Mouse (Mus musculus) brain, embryonic 14.5 days (tissue): ENCODE measurements at regions not wholly inside any gene's neighbourhood (a gene's known extent, or its start where the extent isn't known, plus 50 kb on each side); places are given as distances from the start of the nearest gene placed in this dataset.
"Not testable (repeated sequence)": the region's sequence is repeated elsewhere in the genome, so short reads cannot be mapped to it uniquely, and the experiment has no call there.

ENCODE experiments used
- DNase-seq: peaks from one replicate; pipeline ENCODE4 v3.0.0-alpha.2; 2011; ENCODE audit warnings: low read depth
- CTCF ChIP-seq: fragments of 200-500 bp; IDR thresholded peaks from 2 replicates; pipeline ENCODE4 v1.5.1; 2012; ENCODE audit warnings: inconsistent platforms, mild to moderate bottlenecking, moderate library complexity, borderline replicate concordance; ENCODE audit not compliant: insufficient read depth, insufficient read length; ENCODE audit errors: extremely low read depth
- POLR2A ChIP-seq: fragments of 200-500 bp; IDR thresholded peaks from 2 replicates; pipeline ENCODE4 v1.6.1; 2012; ENCODE audit warnings: mild to moderate bottlenecking, inconsistent platforms, borderline replicate concordance; ENCODE audit not compliant: poor library complexity, insufficient read depth, insufficient read length, severe bottlenecking; ENCODE audit errors: extremely low read depth

DNA sequence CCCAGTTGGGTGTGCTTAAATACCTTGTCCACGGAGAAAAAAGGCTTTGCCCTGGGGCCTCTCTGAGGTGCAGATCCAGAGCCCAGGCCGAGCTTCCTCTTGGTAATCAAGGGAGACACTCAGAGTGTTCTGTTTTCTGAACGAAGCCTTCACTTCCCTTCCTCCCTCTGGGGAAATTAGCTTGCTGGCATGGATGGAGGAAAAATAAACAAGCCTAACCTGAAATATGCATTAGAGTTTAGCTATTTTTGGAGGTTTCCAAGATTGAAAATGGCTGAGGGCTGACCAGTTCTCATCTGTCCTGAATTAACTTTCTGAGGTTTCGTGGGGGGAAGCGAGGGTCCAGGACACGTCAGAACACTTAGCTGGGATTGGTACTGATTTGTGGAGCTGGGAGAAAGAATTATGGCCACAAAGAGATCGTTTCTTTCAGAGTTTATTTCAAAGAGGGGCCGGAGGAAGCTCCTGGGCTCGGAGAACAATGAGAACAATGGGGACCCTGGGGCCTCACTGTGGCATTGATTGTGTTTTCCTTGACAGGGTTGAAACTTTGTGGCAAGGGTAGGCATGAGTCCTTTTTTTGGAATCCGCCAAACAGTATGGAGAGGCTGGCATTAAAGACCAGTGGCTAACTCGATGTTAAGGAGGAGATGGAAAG, 262.4 kb downstream of the 1810013L24Rik start:
- DNase-seq = no peak
- no peak for TF ChIP-seq CTCF
- no peak for TF ChIP-seq POLR2A

DNA sequence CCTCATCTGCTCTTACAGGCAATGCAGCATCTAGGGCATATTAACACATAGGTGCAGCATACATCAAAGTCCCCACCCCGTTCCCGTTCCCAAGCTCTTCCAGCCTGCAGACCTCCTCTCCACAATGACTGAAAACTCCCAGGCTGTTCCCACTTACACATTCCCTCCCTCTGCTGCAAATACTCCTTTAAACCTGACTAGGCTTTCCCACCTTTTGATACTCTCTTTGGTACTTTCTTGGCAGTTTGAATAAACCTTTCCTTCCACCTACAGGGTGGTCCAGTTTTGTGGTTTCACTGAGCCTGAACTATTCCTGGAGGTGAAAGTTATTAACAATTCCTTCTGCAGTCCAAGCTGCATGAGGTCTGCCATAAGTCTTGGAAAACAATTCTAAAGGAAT, 263.7 kb downstream of the 1810013L24Rik start:
- DNase-seq = no peak
- TF ChIP-seq POLR2A (no peak), CTCF (no peak)

DNA sequence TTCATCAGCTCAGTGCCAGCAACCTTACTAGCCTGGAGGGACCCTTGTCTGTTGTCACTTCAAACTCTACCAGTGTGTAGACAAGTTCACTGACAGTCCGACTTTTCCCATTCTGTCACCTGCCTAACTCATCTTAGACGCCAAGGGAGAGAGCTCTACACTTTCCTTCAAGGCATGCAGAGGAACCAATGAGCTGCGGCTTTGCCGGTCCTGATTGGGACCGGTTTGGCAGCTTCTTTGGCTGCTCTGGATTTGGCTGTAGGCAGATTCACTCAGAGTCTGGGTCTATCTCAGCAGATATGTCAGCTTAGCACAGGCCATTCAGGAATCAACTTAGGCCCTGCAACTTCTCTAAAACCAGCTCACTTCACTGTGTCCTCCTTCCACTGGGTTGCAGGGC, 264.3 kb downstream of the 1810013L24Rik start:
- no peak for TF ChIP-seq CTCF
- TF ChIP-seq POLR2A = no peak
- no peak for DNase-seq

DNA sequence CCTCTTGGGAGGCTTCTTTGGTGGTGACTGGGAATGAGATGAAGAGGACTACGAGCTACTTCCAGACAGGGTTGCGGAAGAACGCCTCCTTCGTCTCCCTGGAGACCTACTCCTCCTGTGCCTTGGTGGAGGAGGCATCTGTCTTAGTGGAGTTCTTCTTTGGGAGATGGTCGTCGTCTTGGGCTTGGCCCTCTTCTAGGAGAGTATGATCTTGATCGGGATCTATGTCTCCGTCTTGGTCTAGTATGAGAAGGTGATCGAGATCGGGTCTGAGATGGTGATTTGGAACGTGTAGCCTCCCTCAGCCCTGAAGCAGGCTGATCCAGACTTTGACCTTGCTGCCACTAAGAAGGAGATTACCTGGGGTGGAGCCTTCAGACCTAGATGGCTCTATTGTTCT, 276.3 kb downstream of the 1810013L24Rik start:
- TF ChIP-seq POLR2A = no peak
- no peak for TF ChIP-seq CTCF
- no peak for DNase-seq

DNA sequence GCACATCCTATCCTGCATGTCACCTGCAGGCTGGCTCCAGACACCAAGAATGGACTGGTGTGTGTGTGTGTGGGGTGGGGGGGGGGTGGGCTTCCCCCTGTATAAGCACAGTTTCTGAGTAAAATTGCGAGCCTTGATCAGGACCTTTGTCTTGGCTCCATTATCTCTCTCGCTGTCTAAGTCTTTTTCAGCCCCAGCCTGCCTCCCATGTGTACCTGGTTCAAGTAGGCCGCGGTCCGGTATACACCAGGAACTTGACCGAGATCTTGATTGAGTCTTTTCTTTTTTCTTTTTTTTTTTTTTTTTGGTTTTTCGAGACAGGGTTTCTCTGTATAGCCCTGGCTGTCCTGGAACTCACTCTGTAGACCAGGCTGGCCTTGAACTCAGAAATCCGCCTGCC, 276.8 kb downstream of the 1810013L24Rik start:
- DNase-seq = not testable (repeated sequence)

DNA sequence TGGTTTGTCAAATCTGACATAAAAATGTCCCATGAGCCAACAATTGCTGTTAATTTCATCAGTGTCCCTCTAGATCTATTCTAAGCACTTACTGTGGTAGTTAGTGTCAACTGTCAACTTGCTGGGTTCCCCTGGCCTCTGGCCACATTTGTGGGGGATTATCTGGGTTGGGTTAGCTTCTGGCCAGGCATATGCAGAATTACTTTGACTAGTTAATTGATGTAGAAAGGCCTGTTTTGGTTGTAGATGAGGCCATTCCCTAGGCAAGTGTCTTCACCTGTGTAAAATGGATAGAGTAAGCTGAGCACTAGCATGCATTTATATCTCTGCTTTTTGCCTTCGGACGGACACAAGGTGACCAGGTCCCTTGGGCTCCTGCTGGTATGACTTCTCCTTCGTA, 283.9 kb downstream of the 1810013L24Rik start:
- no peak for TF ChIP-seq POLR2A
- no peak for TF ChIP-seq CTCF
- no peak for DNase-seq

DNA sequence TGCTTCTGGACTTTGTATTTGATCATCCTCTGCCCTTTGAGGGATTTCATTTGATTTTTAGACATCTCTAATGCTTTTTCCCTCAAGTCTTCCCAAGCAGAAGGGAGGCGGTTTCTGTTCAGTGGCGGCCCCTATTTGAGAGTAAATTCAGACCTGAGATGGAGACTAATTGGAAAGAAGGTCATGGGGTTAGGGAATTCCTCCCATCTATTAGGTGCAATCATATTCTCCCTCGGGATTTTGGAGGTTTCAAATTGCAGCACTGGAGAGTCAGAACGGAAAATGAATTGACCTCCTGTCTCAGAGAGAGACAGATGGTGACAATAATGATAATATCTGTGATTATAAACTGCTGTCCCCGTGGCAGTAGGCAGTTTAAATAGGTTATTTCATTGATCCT, 285.6 kb downstream of the 1810013L24Rik start:
- TF ChIP-seq POLR2A = no peak
- no peak for TF ChIP-seq CTCF
- DNase-seq = peak; percentile 79

DNA sequence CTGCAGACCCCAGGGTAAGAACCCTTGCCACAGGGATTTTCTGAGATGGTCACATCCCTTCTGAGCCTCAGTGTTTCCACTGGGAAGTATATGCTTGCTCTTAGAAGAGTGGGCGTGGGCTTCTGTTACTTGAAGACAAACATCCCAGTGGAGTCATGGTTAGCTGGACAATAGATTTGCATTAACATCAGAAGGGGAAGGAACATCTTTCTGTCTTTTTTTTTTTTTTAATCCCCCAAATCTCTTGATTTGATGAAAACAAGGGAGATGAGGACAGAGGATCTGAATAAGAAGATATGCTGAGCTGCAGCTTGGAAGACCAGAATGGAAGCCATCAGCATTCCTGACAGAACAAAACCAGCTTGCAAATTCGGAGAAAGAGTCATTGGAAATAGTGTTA, 291.7 kb downstream of the 1810013L24Rik start:
- DNase-seq = no peak
- no peak for TF ChIP-seq CTCF
- no peak for TF ChIP-seq POLR2A

DNA sequence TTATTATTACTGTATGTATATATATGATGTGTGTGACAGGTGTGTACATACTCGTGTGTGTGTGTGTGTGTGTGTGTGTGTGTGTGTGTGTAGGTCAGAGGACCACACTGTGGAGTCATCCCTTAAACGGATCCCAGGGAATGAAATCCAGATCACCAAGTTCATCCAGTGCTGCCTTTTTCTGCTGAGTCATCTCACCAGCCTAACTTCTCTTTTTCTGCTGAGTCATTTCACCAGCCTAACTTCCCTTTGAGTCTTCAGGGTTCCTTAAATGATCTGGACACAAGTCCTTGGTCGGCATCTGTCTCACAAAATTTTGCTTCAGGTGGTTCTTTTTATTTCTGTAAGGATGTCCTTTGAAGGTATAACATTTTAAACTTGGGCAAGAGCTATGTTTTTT, 302.2 kb downstream of the 1810013L24Rik start:
- no peak for DNase-seq

DNA sequence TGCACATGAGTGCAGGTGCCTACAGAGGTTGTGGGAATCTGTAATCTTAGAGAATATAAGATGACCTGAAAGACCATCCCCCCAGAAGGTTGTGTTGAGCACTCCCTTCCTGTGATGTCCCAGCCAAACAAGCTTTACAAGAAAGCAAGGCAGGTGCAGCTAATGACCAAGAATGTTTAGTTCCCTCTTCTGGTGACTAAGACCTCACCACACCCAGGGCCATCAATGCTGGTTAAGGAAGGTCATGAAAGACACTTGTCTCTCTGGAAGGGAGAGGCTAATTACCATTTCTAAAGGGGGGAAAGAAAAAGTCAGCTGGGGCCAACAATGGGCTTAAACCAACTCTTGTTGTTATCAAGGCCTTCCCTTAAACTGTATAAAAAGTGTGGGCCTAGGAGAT, 302.9 kb downstream of the 1810013L24Rik start:
- TF ChIP-seq POLR2A (no peak), CTCF (no peak)
- DNase-seq = no peak

More for the DNA sequence above, 302.2 kb downstream of the 1810013L24Rik start:
- TF ChIP-seq CTCF (no peak), POLR2A (no peak)

DNA sequence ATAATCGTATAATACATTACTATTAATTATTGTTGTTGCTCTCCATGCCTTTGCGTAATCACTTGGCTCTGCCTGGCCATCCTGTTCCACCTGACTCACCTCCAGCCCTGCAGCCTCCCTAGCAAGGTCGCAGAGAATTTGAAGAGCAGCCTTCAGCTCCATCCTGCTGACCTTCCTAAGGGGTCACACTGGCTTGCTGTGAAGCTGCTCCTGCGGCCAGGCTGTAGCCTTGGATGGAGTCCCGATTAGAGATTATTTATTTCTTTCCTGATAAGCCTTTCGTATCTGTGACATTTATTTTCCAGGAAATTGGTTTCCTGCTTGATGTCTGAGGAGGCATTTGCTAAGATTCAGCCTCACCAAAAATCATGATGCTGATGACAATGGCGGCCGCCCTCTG, 305.5 kb downstream of the 1810013L24Rik start:
- TF ChIP-seq CTCF (no peak), POLR2A (no peak)
- no peak for DNase-seq

DNA sequence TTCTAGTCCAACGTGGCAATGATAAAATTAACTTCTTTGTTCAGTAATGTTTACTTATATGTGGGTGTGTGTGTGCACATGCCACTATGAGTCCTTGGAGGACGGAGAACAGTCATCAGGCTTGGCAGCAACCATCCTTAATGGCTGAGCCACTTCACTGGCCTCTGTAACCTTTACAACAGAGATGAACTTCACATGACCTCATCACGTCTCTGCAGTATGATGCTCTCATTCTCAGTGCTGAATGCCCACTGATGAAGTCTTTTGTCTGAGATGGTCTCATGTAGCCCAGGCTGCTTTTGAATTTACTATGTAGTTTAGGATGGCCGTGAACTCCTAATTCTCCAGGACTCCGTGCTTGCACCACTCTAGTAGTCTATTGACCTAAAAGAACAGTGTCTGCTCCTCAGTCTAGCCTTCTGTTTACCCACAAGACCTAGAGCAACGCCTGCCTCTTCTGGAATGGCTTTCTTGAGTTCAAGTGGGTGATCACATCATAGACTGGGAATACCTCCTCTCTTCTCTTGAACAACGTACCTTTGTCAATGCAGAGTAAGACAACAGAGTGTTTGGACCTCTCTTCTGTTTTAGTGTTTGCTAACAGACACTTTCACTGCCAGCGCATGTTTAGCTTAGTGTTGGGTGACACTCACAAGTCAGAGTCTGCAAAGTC, 308.8 kb downstream of the 1810013L24Rik start:
- no peak for DNase-seq
- no peak for TF ChIP-seq POLR2A
- TF ChIP-seq CTCF = no peak

DNA sequence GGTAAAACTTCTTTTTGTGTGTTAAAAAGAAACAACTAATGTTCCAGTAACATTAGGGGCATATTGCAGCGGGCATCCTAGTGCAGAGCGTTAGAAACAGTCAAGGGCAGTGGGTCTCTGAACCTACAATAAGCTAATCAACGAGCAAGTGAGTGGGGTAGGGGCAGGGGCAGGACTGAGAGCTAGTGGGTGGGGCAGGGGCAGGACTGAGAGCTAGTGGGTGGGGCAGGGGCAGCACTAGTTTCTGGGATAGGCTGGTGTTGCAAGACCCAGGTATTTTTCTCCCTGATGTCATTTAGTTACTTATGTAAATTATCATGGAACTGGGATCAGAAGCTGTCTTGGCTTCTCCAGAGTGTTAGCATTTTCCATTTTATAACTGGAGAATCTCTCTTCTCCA, 309.5 kb downstream of the 1810013L24Rik start:
- DNase-seq = no peak
- TF ChIP-seq CTCF (no peak), POLR2A (no peak)

DNA sequence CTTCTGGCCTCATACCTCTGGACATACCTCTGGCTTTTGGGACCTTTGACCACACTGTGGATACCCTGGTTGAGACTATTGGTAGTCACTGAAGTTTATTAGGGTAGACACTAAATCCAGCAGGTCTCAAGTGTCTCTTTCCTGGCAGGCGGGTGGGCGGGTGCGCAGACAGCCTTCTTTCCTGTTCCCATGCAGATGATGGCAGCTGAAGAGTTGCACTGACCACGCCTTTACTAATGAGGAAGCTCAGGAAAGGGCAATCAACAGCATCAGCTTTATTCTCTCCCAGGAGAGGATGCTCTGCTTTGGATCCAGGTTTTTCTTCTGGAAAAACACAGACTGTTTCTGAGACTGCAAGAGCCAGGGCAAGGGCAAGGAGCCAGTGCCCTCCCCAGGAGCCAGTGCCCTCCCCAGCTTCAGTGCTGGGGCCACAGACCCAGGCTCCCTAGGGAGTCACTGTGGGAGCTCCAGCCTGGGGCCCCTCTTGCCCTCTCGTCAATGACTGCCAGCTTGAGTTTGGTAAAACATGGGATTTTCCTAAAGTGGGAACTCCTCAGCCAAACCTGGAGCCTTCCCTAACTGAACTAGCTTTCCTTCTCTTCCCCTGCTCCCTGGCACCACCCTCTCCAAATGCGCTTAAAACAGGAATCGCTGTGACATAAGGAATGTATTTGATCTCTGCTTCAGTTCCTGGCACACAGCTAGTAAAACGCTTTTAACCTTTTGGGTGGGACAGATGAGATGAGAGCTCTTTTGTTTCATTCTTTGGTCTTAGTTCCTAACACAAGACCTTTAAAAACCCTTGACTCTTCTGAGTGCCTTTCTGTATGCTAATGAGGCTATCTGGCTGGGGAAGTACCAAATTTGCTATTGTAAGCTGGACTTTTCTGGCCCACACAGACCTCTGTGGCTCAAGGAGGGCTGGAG, 319.6 kb downstream of the 1810013L24Rik start:
- no peak for TF ChIP-seq CTCF
- no peak for TF ChIP-seq POLR2A
- DNase-seq = no peak

DNA sequence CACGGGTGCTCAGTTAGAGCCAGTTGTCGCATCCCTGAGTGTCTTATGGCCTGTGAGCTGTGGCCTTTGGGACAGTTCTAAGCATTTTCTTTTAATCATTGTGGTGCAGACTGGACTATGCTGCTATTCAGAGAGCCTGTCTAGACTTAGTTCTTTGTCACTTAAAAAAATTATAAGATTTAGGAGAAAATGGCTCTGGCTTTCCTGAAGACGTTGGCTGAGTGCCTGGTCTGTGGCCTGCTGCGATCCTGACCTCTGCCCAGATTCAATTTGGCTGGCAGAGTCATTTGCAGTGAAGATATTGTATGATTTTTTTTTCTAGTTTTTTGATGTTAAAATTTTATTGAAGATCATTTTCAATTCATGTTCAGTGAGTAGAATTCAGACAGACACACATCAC, 322.0 kb downstream of the 1810013L24Rik start:
- DNase-seq = no peak
- TF ChIP-seq POLR2A (no peak), CTCF (no peak)
